Mouse (Mus musculus) heart, postnatal 14 days (tissue): ENCODE data around the gene Macrod2. TPM values are rescaled to one million over a fixed set of nuclear protein-coding genes. Genes with fewer than 3 reads are reported as not detected.
A peak's percentile ranks its signal among the peaks of the same experiment; 100 is the strongest.

Experiments
- DNase-seq, 2 experiments: peaks; one replicate each; pipeline ENCODE4 v3.0.0; 2021 to 2022
- intact Hi-C: fragments of 180-260 bp; cut with DNase I; formaldehyde crosslinking; loops from one replicate; pipeline ENCODE4 v1.15.1; 2025
- total RNA-seq, 2 experiments: library from RNA; stranded (reverse); gene quantifications; 2 replicates each; pipeline ENCODE4 v1.2.3; 2021

The Macrod2 gene
- total RNA-seq, 2 experiments from 2014 or later = 9.9 to 10.1 TPM

GRCm38 (mm10) chr2:141266591-141266990, 871.5 kb downstream of the Macrod2 start:
- DNase-seq = no peak
- intact Hi-C loops = no loop called here

GRCm38 (mm10) chr2:141271541-141271940, 876.4 kb downstream of the Macrod2 start:
- no peak for DNase-seq
- intact Hi-C loops = no loop called here

GRCm38 (mm10) chr2:141272966-141273365, 877.9 kb downstream of the Macrod2 start:
- DNase-seq = no peak
- intact Hi-C loops = no loop called here

GRCm38 (mm10) chr2:141274262-141274661, 879.2 kb downstream of the Macrod2 start:
- no peak for DNase-seq
- intact Hi-C loops = no loop called here

DNA sequence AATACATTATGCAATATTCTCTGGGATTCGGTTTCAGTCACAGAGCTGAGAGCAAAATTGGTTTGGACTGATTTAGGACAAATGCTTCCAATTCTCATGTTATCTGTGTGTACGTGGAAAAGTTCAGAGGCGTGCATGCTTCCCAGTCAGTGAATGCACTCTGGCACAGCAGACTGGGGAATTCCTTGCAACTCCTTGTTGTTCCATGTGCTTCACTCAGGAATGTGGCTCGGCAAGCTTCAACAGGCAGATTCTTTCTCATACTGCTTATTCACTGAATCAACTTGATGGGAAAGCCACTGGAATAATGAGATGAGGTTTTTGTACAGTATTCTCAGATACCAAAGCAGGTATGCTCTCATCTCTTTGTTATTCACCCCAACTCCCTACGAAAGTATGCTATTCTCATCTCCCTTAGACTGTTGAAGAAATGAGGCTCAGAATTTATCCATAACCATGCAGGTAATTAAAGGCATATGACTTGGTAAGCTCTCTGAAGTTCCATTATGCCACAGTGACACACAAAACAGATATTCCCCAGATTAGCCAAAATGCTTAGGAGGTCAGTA, 884.1 kb downstream of the Macrod2 start:
- DNase-seq = peak; percentile 3 to 10
- intact Hi-C loops = no loop called here

- DNase-seq = no peak
- intact Hi-C loops = no loop called here
Measured at GRCm38 (mm10) chr2:141280817-141281216, 885.7 kb downstream of the Macrod2 start.

- DNase-seq = no peak
- intact Hi-C loops = no loop called here
Measured at GRCm38 (mm10) chr2:141286110-141286747, 891.1 kb downstream of the Macrod2 start.

GRCm38 (mm10) chr2:141288494-141288893, 893.4 kb downstream of the Macrod2 start:
- intact Hi-C loops = no loop called here
- DNase-seq = peak; percentile 4 to 16

DNA sequence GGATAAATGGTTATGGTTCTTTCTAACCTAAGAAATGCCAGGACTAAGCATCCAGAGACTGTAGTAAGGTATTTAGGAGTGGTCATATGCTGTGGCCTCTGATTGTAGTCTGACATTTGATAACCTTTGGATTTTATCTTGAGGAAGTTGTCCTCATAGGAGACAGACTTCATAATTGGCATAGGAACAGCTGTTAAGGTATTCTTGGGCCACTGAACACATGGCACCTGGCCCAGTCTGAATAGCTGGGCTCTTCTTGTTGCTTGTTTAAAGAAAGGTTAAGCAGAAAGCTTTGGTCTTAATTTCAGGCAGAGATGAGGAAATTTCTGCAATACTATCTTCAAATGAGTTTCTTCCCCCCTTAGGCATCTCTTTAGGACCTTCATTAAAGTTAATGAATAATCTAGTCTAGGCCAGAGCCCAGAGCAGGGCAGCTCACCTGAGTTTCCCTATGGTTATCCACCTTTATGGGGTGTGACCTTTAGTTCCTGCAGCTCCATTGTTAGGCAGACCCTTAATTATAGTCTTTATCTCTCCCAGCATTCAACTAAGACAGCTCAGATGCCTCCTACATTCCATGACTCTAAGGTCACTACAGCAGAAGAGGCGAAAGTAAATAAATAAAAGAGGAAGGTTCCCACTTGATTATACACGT, 894.1 kb downstream of the Macrod2 start:
- intact Hi-C loops = no loop called here
- DNase-seq = peak in 1 of 2 experiments; percentile 22

DNA sequence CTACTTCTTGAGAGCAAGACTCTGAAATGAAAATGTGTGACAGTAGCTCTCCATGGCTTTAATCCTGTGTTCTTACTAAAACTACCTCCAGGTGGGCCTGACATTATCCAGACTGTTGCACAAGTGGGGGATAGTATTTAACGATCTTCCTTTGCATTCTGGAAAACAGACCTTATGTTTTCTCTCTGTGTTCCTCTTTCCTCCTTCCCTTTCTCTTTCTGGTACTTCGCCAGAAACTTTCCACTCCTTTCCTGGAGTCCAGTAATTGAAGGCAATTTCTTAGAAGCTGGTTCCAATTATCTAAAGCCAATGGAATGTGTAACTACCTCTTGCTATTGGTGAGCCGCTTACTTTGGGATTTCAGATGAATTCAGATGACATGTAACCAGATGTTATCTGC, 897.7 kb downstream of the Macrod2 start:
- intact Hi-C loops = no loop called here
- DNase-seq = no peak

DNA sequence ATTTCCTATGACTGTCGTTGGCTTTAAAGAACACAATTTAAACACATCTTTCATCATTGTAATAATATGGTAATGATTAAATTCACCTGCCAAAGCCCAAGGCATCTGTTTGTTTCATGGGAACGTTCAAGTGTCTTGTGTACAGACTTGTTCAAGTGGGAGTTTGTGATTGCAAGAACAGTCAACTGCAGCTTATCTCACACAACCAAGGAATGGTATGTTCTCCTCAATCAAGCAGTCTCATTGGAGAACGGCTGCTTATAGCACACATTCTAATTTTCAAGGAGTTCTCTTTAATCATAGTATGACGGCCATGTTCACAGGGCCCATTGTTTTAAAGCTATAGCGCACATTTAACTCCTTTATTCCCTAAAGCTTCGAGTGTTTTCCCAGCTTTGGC, 904.1 kb downstream of the Macrod2 start:
- intact Hi-C loops = no loop called here
- no peak for DNase-seq

GRCm38 (mm10) chr2:141301030-141301429, 905.9 kb downstream of the Macrod2 start:
- intact Hi-C loops = no loop called here
- DNase-seq = no peak

GRCm38 (mm10) chr2:141308406-141308805, 913.3 kb downstream of the Macrod2 start:
- intact Hi-C loops = no loop called here
- DNase-seq = no peak

GRCm38 (mm10) chr2:141312136-141312948, 917.2 kb downstream of the Macrod2 start:
- intact Hi-C loops = no loop called here
- no peak for DNase-seq

DNA sequence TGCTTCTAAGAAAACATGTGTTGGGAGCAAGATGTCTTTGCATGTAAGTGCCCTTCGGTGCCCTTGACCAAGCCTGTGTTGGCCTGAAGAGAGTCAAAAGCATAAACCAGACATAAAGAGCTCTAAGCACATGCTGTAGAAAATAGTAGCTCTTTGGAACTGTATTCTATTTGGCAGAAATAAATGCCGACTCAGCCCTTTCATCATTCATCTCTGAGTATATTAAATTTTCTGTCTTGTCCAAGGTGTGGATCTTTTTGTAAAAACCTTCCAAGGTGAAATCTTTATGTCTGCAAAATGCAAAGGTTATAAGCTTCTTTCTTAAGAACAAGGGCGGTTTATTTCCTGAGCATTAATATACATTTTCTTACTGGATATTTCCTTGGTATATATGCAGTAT, 920.2 kb downstream of the Macrod2 start:
- no peak for DNase-seq
- intact Hi-C loops = no loop called here

- DNase-seq = no peak
- intact Hi-C loops = no loop called here
Measured at GRCm38 (mm10) chr2:141323956-141324460, 928.9 kb downstream of the Macrod2 start.

DNA sequence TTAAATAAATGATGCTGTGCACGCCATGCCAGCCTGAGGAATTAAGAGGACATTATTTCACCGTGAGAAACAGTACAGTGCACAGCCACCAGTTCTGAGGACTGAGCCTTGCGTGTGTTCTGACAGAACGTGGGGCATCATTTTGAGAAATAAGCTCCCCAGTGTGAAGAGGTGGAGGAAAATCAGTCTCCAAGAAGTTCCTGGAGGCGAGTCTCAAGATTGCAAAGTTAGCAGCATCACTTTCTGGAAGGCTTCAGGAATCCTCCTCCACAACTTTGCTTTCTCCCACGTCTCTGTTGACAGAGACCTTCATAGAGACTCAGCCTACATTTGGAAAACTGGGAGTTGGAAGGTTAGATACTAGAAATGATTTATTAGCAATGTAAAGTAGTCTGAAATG, 932.2 kb downstream of the Macrod2 start:
- DNase-seq = no peak
- intact Hi-C loops = no loop called here

DNA sequence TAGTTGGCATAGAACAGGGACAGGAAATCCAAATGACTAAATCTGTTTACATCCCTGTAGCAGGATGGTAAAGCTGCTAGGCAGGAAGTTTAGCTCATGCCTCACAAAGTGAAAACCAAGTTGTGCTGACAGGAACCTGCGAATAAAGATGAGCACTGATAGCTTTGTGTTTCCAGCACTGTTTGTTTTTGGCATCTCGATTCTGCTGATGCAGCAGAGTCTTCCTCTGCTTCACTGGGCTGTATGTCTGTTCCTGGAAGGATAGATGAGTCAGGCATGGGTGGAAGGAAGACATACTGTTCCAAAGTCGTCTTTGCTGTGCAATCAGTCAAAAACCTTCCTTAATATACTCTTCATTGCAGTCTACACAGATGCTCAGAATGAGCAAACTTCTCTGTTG, 942.6 kb downstream of the Macrod2 start:
- no peak for DNase-seq
- intact Hi-C loops = no loop called here

GRCm38 (mm10) chr2:141343988-141344535, 949.0 kb downstream of the Macrod2 start:
- intact Hi-C loops = no loop called here
- DNase-seq = no peak

DNA sequence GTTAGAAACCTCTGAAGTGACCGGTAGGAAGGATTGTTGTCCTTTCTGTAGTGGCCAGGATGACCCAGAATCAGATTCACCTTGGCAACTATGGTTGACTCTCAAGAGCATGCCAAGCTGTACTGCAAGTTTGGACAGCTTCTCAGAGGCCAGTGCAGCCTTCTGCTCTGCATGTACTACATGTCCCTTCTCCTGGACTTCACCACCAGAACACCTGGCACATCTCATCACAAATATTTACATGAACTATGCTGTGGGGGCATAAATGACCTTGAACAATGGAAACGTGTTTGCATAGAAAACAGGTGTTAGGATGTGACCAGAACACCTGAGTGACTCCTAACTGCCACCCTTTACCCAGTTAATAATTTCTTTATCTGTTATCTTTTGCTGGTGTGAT, 957.5 kb downstream of the Macrod2 start:
- no peak for DNase-seq
- intact Hi-C loops = no loop called here

- DNase-seq = no peak
- intact Hi-C loops = no loop called here
Measured at GRCm38 (mm10) chr2:141388632-141389031, 993.5 kb downstream of the Macrod2 start.
